Mouse (Mus musculus): Measurements from ENCODE around the gene Tdpoz1. TPM values are rescaled to one million over a fixed set of nuclear protein-coding genes. Genes with fewer than 3 reads are reported as not detected.
"Not testable (repeated sequence)": the region's sequence is repeated elsewhere in the genome, so short reads cannot be mapped to it uniquely, and the experiment has no call there.

Tdpoz1 gene
- not detected in 2 replicates for polyA plus RNA-seq (2015; fragmentation: Nextera tagmentation; extraction: Ambion mirVana)

DNA sequence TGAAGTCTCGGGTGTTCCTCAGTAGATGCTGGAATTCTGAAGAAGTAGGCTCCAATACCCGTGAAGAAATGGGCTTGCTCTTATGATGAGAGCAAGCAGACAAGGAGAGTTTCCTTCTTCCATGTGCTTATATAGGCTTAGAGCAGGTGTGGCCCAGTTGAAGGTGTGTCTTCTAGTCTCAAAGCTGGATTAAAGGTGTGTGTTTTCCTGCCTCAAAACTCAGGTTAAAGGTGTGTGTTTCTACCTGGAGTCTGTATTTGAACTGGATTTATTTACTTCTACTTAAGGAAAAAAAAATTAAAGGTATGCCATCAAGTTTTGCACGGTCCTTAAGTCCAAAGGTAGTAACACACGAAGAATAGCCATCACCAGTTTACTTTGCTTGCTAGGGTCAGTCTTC is at the start of gene Tdpoz1:
Tdpoz1 (minus strand) TSS at position 101 of the 400 bp plus-strand sequence.
- not testable (repeated sequence) for H3K9ac ChIP-seq; H3K27me3 ChIP-seq; H3K4me3 ChIP-seq (replicated peaks); H3K36me3 ChIP-seq; H3K4me1 ChIP-seq; ATAC-seq (replicated peaks; ENCODE audit: low FRiP score); H3K9me3 ChIP-seq (replicated peaks); H3K4me2 ChIP-seq; H3K27ac ChIP-seq
- 82% methylated on average over 2 of the region's 4 CpGs for WGBS

DNA sequence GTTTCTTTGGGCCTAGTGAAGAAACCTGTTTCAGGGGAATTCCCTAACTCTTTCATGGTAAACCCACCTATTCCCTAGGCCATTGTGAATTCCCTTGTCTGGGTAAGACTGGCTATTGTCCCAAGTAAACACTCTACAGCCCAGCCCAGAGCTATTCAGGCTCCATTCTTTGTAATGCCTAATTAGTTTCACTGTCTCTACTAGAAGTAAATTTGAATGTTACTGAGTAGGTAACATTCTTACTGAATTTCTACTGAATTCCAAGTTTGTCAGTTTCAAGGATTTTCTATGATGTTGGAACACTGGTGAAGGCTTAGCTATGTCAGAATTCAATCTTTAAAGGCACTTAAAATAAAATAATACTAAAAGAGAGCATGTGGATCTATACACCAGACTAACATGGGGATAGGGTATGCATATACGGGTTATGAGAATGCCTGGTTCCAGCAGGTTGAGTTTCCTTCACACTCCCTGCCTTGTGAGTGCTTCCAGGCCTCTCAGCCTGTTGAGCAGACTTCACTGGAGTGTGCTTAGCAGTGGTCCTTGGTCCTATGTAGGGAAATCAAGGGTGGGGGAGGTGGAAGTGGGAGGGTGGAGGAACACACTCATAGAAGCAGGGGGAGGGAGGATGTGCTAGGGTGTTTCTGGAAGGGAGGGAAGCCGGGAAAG is 33.0 kb upstream of the Tdpoz1 start:
- not testable (repeated sequence) for H3K27ac ChIP-seq; H3K4me2 ChIP-seq; H3K9me3 ChIP-seq (replicated peaks); H3K36me3 ChIP-seq; H3K4me3 ChIP-seq (replicated peaks); ATAC-seq (replicated peaks; ENCODE audit: low FRiP score); H3K9ac ChIP-seq; H3K27me3 ChIP-seq; H3K4me1 ChIP-seq
- WGBS, result 85% methylated on average over 2 of the region's 2 CpGs

DNA sequence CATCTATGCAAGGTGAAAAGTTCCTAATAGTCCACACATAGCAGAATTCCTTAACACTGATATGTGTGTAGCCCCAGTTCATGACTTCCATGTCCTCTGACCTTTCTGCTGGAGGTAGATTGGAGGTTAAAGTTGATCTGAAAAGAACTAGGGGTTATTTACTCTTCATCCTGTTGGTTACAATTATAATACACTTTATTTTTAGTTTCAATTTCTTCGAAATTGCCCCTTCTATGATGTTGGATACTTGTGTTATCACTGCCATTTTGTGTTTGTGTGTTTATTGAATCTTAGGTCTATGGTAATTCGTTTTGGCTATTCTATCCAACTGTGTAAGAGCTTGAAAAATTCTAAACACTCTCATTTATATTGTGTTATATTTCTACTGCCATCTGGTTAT is 16.9 kb upstream of the Tdpoz1 start, which contains the start of gene Gm37596:
Gm37596 (minus strand) TSS at position 101 of the 400 bp plus-strand sequence.
- not testable (repeated sequence) for H3K4me3 ChIP-seq (replicated peaks); H3K4me2 ChIP-seq; H3K4me1 ChIP-seq; H3K36me3 ChIP-seq; H3K27ac ChIP-seq; ATAC-seq (replicated peaks; ENCODE audit: low FRiP score); H3K27me3 ChIP-seq; H3K9ac ChIP-seq; H3K9me3 ChIP-seq (replicated peaks)
- 81% methylated on average over 1 of the region's 2 CpGs for WGBS

DNA sequence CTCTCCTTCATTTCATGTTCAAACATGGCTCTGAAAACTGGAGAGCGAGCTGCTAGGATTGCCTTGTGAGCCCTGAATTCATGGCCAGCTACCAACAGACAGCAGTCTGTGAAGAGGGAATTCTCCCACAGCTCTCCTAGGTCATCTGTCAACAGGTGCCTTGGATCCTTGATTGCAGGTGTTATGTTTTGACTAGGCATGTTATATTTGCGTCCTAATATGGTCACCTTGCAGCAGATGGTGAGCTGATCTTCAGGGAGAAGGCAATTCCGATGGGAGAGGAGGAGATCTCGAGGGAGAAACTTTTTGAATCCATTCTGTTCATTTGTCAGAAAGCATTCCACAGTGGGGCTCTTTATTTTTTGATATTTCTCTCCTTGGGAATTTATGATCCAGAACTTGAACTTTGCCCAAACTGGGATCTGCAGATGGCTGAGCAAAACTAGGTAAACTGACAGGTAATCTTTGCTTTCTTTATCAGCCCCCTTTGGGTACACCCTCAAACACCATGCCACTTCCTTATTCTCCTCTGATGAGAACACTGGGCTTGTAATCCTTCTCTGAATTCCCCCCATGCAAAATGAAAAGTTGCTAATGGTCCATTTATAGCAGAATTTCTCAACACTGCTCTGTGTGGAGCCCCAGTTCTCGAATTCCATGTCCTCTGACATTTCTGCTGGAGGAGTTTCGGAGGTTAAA is 5.2 kb downstream of the Tdpoz1 start:
- H3K27me3 ChIP-seq; H3K4me3 ChIP-seq (replicated peaks); H3K4me1 ChIP-seq; H3K36me3 ChIP-seq; ATAC-seq (replicated peaks; ENCODE audit: low FRiP score); H3K9me3 ChIP-seq (replicated peaks); H3K9ac ChIP-seq; H3K4me2 ChIP-seq; H3K27ac ChIP-seq: not testable (repeated sequence)
- WGBS, result 76% methylated on average over 5 of the region's 6 CpGs

DNA sequence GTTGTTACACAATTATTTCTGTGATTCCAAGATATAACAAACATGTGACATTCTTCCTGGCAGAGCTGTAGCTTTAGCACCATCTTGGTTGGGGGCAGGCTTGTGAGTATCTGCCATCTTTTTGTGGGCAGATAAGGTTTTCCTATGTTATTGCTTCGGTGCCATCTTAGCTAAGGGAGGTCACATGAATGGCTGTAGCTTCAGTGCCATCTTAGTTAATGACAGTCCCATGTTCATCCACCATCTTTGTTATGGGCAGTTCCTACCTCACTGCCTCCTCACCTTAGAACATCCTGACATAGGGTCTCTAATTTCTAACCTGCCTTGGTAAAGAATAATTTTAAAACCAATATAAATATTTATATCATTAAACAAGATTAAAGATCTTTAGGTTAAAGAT is 21.9 kb downstream of the Tdpoz1 start:
- Histone ChIP-seq H3K4me1 (no peaks in the 10 kb centered on the region), H3K4me2 (no peak overlapping the region), H3K27ac (no peak overlapping the region), H3K36me3 (no peaks in the 10 kb centered on the region), H3K4me3 (replicated peaks) (no peak overlapping the region), H3K27me3 (no peaks in the 10 kb centered on the region), H3K9me3 (replicated peaks) (no peaks in the 10 kb centered on the region), H3K9ac (no peak overlapping the region)
- ATAC-seq (replicated peaks; ENCODE audit: low FRiP score), result no peak
- 77% methylated on average over 1 of the region's 1 CpGs for WGBS

DNA sequence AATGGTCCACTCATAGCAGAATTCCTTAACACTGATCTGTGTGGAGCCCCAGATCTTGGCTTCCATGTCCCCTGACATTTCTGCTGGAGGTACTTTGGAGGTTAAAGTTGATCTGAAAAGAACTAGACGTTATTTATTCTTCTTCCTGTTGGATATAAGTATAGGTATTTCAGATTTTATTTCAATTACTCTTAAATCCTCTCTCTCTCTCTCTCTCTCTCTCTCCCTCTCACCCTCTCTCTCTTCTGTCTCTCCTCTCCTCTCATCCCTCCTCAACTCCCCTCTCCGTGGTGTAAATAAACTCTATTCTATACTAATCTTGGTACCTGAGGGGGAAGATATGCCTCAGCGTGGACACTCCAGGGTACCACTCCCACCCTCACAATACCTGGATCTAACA is 23.5 kb downstream of the Tdpoz1 start, which contains the start of gene Tdpoz2:
Tdpoz2 (minus strand) TSS at position 101 of the 400 bp plus-strand sequence.
- H3K36me3 ChIP-seq, result no peaks in the 10 kb centered on the region
- H3K27me3 ChIP-seq, result no peaks in the 10 kb centered on the region
- no peaks in the 10 kb centered on the region for H3K9me3 ChIP-seq (replicated peaks)
- no peaks in the 10 kb centered on the region for H3K4me1 ChIP-seq
- 75% methylated on average over 3 of the region's 3 CpGs for WGBS
- no peak within 1 kb of the TSS for H3K4me3 ChIP-seq (replicated peaks)
- no peak within 1 kb of the TSS for H3K9ac ChIP-seq
- H3K4me2 ChIP-seq, result no peak within 1 kb of the TSS
- no peak for ATAC-seq (replicated peaks; ENCODE audit: low FRiP score)
- H3K27ac ChIP-seq, result no peak within 1 kb of the TSS

DNA sequence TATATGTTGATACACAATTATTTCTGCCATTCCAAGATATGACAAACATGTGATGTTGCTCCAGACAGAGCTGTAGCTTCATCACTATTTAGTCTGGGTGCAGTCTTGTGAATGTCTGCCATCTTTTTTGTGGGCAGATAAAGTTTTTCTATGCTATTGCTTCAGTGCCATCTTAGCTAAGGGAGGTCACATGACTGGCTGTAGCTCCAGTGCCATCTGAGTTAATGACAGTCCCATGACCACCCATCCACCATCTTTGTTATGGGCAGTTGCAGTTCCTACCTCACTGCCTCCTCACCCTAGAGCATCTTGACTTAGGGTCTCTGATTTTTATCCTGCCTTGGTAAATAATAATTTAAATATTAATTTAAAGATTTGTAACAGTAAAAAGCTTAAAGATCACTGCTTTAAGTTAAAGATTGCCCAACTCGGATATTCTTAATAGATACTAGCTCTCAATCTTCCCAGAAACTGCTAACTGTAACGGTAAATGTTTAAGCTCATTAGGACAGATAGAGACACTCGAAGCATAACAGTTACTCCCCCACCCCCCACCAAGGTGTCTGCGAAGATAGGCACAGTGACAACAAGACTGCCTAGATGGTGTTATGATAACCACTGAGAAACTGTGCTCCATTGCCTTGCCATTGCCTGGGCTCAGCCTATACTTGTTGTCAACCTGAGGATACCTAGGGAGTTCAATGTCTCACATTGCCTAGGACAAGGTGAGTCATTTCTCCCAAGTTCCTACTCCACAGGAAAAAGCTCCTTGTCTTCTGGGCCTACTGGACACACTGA is 45.0 kb downstream of the Tdpoz1 start:
- not testable (repeated sequence) for H3K4me3 ChIP-seq (replicated peaks); H3K36me3 ChIP-seq; H3K27me3 ChIP-seq; H3K27ac ChIP-seq; H3K9me3 ChIP-seq (replicated peaks); H3K4me1 ChIP-seq; H3K9ac ChIP-seq; ATAC-seq (replicated peaks; ENCODE audit: low FRiP score); H3K4me2 ChIP-seq
- 80% methylated on average over 4 of the region's 4 CpGs for WGBS

Other genes with a start within 250 kb of the Tdpoz1 start
- gene Tchh, start 234.0 kb downstream of the Tdpoz1 start, polyA plus RNA-seq (2015; fragmentation: Nextera tagmentation; extraction: Ambion mirVana), result 4.0 and 5.0 TPM in 2 replicates
- 0.15 and 0.38 TPM in 2 replicates for gene Tchhl1, start 207.6 kb downstream of the Tdpoz1 start, polyA plus RNA-seq (2015; fragmentation: Nextera tagmentation; extraction: Ambion mirVana)
- 1,358 and 1,377 TPM in 2 replicates for gene S100a11, start 155.8 kb downstream of the Tdpoz1 start, polyA plus RNA-seq (2015; fragmentation: Nextera tagmentation; extraction: Ambion mirVana)
- gene S100a10, start 121.2 kb downstream of the Tdpoz1 start, polyA plus RNA-seq (2015; fragmentation: Nextera tagmentation; extraction: Ambion mirVana), result 516 and 533 TPM in 2 replicates
- gene Tdpoz2, start 23.6 kb downstream of the Tdpoz1 start, polyA plus RNA-seq (2015; fragmentation: Nextera tagmentation; extraction: Ambion mirVana), result not detected in 2 replicates
- not detected in 2 replicates for gene Gm37596, start 16.8 kb upstream of the Tdpoz1 start, polyA plus RNA-seq (2015; fragmentation: Nextera tagmentation; extraction: Ambion mirVana)
- gene Gm5773, start 96.7 kb upstream of the Tdpoz1 start, polyA plus RNA-seq (2015; fragmentation: Nextera tagmentation; extraction: Ambion mirVana), result not detected in 2 replicates
- not detected in 2 replicates for gene Tdpoz4, start 120.1 kb upstream of the Tdpoz1 start, polyA plus RNA-seq (2015; fragmentation: Nextera tagmentation; extraction: Ambion mirVana)
- gene Tdpoz3, start 149.7 kb upstream of the Tdpoz1 start, polyA plus RNA-seq (2015; fragmentation: Nextera tagmentation; extraction: Ambion mirVana), result not detected in 2 replicates